Mouse (Mus musculus) myocyte (in vitro differentiated cells): ENCODE measurements at regions not wholly inside any gene's neighbourhood (a gene's known extent, or its start where the extent isn't known, plus 50 kb on each side); places are given as distances from the start of the nearest gene placed in this dataset.

Source experiments
- E2F4 ChIP-seq: IDR thresholded peaks from one replicate; pipeline ENCODE4 v1.6.1; 2011; ENCODE audit warnings: mild to moderate bottlenecking, control low read depth, moderate library complexity; ENCODE audit not compliant: insufficient read depth
- MAX ChIP-seq: IDR thresholded peaks from one replicate; pipeline ENCODE4 v1.6.1; 2011; ENCODE audit warnings: low read depth, mild to moderate bottlenecking, control low read depth
- MYOG ChIP-seq, 3 experiments: IDR thresholded peaks; one replicate each; pipeline ENCODE4 v1.6.1; 2011; ENCODE audit warnings: control low read depth in 2 of 3, low read depth in 2 of 3, mild to moderate bottlenecking in 2 of 3; ENCODE audit not compliant: insufficient read length in 2 of 3, control insufficient read depth in 1 of 3, insufficient read depth in 1 of 3
- POLR2A ChIP-seq: IDR thresholded peaks from one replicate; pipeline ENCODE4 v1.6.1; 2011; ENCODE audit warnings: low read depth, mild to moderate bottlenecking, control low read depth, moderate library complexity; ENCODE audit not compliant: insufficient read length
- POLR2AphosphoS2 ChIP-seq: IDR thresholded peaks from one replicate; pipeline ENCODE4 v1.6.1; 2011; ENCODE audit warnings: low read depth, control low read depth; ENCODE audit not compliant: insufficient read length

DNA sequence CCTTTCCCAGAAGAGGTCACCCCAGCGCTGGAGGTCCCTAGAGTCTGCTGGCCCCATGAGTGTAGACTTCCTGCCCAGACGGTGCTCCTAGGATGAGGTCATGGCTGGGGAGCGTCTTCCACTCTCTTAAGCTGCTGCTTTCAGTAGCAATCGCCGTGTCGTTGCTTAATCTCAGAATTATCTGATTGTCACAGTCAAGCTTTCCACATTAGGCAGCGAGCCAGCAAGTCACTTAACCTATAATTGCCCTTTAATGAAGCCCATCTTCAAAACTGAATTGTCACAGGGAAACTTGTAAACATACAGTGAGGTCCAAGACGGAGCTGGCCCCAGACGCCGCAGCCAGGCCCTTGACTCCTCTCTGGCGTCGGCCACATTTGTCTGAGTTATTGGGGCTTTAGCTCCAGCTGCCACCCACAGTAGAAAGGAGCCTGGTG is 220.2 kb upstream of the Tle3 start:
- TF ChIP-seq MAX (no peak), MYOG (IDR thresholded peaks at IDR 0.05; ENCODE audit: control insufficient read depth in 1 of 3, insufficient read depth in 1 of 3, insufficient read length in 2 of 3, low read depth in 2 of 3) (no peak), POLR2AphosphoS2 (no peak), E2F4 (no peak), POLR2A (no peak)
